Mouse (Mus musculus) bone marrow macrophage, adult 2 months (primary cell): ENCODE measurements around the gene Dido1.

Source experiments
- CTCF ChIP-seq: IDR thresholded peaks from 2 replicates; pipeline ENCODE4 v1.5.1; 2012; ENCODE audit warnings: low read depth, mild to moderate bottlenecking, low read length, moderate library complexity
- POLR2A ChIP-seq: IDR thresholded peaks from 2 replicates; pipeline ENCODE4 v1.6.1; 2012; ENCODE audit warnings: mild to moderate bottlenecking, low read depth, low read length, borderline replicate concordance

- TF ChIP-seq CTCF (no peak), POLR2A (no peak)
These were observed 54.6 kb downstream of the Dido1 start for GRCm38 (mm10) chr2:180655150-180655549.
